Mouse (Mus musculus) spleen, adult 2 months (tissue): ENCODE measurements around the gene Gpr162.

Experiments
- CTCF ChIP-seq: fragments of 200-500 bp; IDR thresholded peaks from 2 replicates; pipeline ENCODE4 v1.5.1; 2011; ENCODE audit warnings: mild to moderate bottlenecking, inconsistent platforms; ENCODE audit not compliant: insufficient read depth, insufficient read length, insufficient replicate concordance; ENCODE audit errors: extremely low read depth
- POLR2A ChIP-seq: fragments of 200-500 bp; IDR thresholded peaks from 2 replicates; pipeline ENCODE4 v1.6.1; 2011; ENCODE audit warnings: low read depth, low read length, inconsistent platforms

DNA sequence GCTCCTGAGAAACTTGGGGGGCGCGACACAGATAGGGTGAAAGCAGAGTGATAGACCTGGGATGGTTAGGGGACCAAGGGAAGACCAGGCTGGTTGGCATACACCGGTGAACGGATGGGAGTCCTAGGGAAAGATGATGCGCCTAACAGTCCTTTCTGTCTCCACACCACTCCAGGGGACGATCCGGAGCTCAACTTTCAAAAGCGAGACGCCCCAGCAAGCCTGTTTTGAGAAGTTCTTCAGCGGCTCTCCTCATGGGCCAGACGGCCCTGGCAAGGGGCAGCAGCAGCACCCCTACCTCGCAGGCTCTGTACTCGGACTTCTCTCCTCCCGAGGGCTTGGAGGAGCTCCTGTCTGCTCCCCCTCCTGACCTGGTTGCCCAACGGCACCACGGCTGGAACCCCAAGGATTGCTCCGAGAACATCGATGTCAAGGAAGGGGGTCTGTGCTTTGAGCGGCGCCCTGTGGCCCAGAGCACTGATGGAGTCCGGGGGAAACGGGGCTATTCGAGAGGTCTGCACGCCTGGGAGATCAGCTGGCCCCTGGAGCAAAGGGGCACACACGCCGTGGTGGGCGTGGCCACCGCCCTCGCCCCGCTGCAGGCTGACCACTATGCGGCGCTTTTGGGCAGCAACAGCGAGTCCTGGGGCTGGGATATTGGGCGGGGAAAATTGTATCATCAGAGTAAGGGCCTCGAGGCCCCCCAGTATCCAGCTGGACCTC, 54.6 kb downstream of the Gpr162 start:
- TF ChIP-seq CTCF (peak; percentile 47; the same call in 1 of the 2 replicates), POLR2A (no peak)
